Mouse (Mus musculus): ENCODE measurements around the gene Atg16l2. TPM values are rescaled to one million over a fixed set of nuclear protein-coding genes. Genes with fewer than 3 reads are reported as not detected.

Atg16l2 gene
- 17.6 and 20.6 TPM in 2 replicates for polyA plus RNA-seq (2014; fragmentation: Nextera tagmentation; extraction: Ambion mirVana)

- Histone ChIP-seq H3K4me3 (replicated peaks; ENCODE audit: low read depth, low read length) (peak within 1 kb of the TSS; percentile 67), H3K27ac (replicated peaks; ENCODE audit: low read depth, low read length) (peak within 1 kb of the TSS; percentile 45), H3K4me2 (ENCODE audit: low read length) (peak within 1 kb of the TSS; percentile 80), H3K27me3 (ENCODE audit: control insufficient read depth, insufficient read depth, low read length) (peaks cover 10% of the 10 kb centered on the region; the same call in 1 of the 2 replicates), H3K36me3 (ENCODE audit: control insufficient read depth, insufficient read depth, low read length) (no peaks in the 10 kb centered on the region), H3K4me1 (ENCODE audit: control insufficient read depth, insufficient read depth, low read length) (peaks cover 12% of the 10 kb centered on the region; the same call in 1 of the 2 replicates), H3K9ac (replicated peaks; ENCODE audit: low read length) (peak within 1 kb of the TSS; percentile 57), H3K9me3 (ENCODE audit: control insufficient read depth, low read length) (no peaks in the 10 kb centered on the region)
- ATAC-seq (ENCODE audit: low FRiP score, low TSS enrichment), result peak; percentile 95
- WGBS, result under 1% methylated on average over 39 of the region's 39 CpGs
- peak; percentile 95 for DNase-seq
Observed at GRCm38 (mm10) chr7:101301881-101302456, at the start of gene Atg16l2. Gene Atg16l2, minus strand, starts transcription at chr7:101302251.

DNA sequence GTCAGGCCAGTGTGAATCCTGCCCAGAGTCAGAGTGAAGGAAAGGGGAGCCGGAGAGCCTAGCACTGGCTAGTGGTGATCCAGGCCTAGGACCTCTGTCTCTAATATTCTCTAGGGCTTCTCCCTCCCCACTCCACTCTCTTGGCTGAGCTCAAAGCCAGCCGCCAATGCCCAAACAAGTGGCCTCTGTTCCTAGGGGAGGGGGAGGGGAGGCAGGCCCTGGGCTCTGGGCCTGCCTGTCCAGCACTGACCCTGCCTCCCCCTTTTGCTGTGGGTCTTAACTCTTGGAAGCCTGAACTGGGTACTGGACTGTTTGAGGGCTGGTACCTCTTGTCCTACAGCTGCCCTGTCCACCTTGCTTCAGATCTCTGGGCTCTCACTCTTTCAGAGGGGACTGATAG lies 47.8 kb upstream of the Atg16l2 start:
- WGBS, result 32% methylated on average over 2 of the region's 2 CpGs
- Histone ChIP-seq H3K27me3 (ENCODE audit: control insufficient read depth, insufficient read depth, low read length) (peaks cover 12% of the 10 kb centered on the region; the same call in 1 of the 2 replicates), H3K4me2 (ENCODE audit: low read length) (no peak overlapping the region), H3K9me3 (ENCODE audit: control insufficient read depth, low read length) (no peaks in the 10 kb centered on the region), H3K27ac (replicated peaks; ENCODE audit: low read depth, low read length) (no peak overlapping the region), H3K4me3 (replicated peaks; ENCODE audit: low read depth, low read length) (no peak overlapping the region), H3K36me3 (ENCODE audit: control insufficient read depth, insufficient read depth, low read length) (no peaks in the 10 kb centered on the region), H3K9ac (replicated peaks; ENCODE audit: low read length) (no peak overlapping the region), H3K4me1 (ENCODE audit: control insufficient read depth, insufficient read depth, low read length) (peaks cover 7% of the 10 kb centered on the region)
- DNase-seq (peak; percentile 40), ATAC-seq (ENCODE audit: low FRiP score, low TSS enrichment) (no peak)

DNA sequence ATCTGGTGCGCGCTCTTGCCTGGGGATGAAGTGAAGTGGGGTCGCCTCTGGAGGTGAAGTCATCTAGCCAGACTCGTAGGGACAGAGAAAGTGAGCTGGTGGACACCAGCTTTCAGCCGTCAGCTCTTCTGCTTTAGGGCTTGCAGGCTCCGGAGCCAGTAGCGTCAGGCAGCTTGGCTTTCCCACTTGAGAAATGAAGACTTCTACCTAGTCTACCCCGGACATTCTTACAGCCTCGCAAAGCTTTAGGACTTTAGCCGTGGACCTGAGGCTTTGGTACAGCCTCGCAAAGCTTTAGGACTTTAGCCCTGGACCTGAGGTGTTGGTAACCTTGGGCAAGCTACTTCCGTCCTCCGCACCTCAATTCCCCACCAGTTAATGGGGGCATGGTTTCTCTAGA lies 46.3 kb upstream of the Atg16l2 start:
- peak overlapping the region; percentile 52 for H3K9ac ChIP-seq (replicated peaks; ENCODE audit: low read length)
- peak overlapping the region; percentile 90 for H3K4me2 ChIP-seq (ENCODE audit: low read length)
- ATAC-seq (ENCODE audit: low FRiP score, low TSS enrichment) (no peak; the same call in 1 of the 2 replicates), DNase-seq (peak; percentile 53)
- H3K27me3 ChIP-seq (ENCODE audit: control insufficient read depth, insufficient read depth, low read length), result peaks cover 12% of the 10 kb centered on the region; the same call in 1 of the 2 replicates
- WGBS, result 7% methylated on average over 13 of the region's 13 CpGs
- H3K9me3 ChIP-seq (ENCODE audit: control insufficient read depth, low read length), result no peaks in the 10 kb centered on the region
- H3K27ac ChIP-seq (replicated peaks; ENCODE audit: low read depth, low read length), result no peak overlapping the region
- no peaks in the 10 kb centered on the region for H3K36me3 ChIP-seq (ENCODE audit: control insufficient read depth, insufficient read depth, low read length)
- H3K4me3 ChIP-seq (replicated peaks; ENCODE audit: low read depth, low read length), result peak overlapping the region; percentile 48
- H3K4me1 ChIP-seq (ENCODE audit: control insufficient read depth, insufficient read depth, low read length), result peaks cover 7% of the 10 kb centered on the region

GRCm38 (mm10) chr7:101347767-101348270 lies 45.8 kb upstream of the Atg16l2 start, which contains the start of gene Arap1:
Gene Arap1, plus strand, starts transcription at chr7:101348067.
- H3K4me3 ChIP-seq (replicated peaks; ENCODE audit: low read depth, low read length), result peak within 1 kb of the TSS; percentile 48
- peak within 1 kb of the TSS; percentile 90 for H3K4me2 ChIP-seq (ENCODE audit: low read length)
- WGBS, result 1% methylated on average over 35 of the region's 35 CpGs
- ATAC-seq (ENCODE audit: low FRiP score, low TSS enrichment) (peak; percentile 73; the same call in 1 of the 2 replicates), DNase-seq (peak; percentile 73)
- H3K9me3 ChIP-seq (ENCODE audit: control insufficient read depth, low read length), result no peaks in the 10 kb centered on the region
- H3K4me1 ChIP-seq (ENCODE audit: control insufficient read depth, insufficient read depth, low read length), result peaks cover 7% of the 10 kb centered on the region
- no peaks in the 10 kb centered on the region for H3K36me3 ChIP-seq (ENCODE audit: control insufficient read depth, insufficient read depth, low read length)
- no peak within 1 kb of the TSS for H3K27ac ChIP-seq (replicated peaks; ENCODE audit: low read depth, low read length)
- H3K27me3 ChIP-seq (ENCODE audit: control insufficient read depth, insufficient read depth, low read length), result peaks cover 12% of the 10 kb centered on the region; the same call in 1 of the 2 replicates
- peak within 1 kb of the TSS; percentile 52 for H3K9ac ChIP-seq (replicated peaks; ENCODE audit: low read length)

DNA sequence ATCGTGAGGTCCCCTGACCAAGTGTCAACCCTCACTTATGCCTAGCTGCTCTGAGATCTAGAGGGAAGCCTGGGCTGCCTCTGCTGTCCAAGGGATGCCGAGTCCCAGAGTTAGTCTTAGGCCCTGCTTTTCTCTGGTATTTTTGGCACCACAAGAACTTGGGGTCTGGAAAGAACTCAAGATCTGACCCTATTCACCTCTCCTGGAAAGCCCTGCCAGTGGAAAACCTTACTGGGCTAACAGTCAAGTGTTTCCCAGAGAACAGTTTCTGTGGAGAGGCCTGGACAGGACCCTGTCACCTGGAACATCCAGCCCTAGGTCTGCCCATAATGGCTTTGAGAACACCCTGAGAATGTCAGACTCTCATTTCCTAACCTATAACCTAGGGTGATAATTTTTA lies 44.9 kb upstream of the Atg16l2 start:
- no peak overlapping the region for H3K4me2 ChIP-seq (ENCODE audit: low read length)
- 70% methylated on average over 2 of the region's 2 CpGs for WGBS
- peaks cover 12% of the 10 kb centered on the region; the same call in 1 of the 2 replicates for H3K27me3 ChIP-seq (ENCODE audit: control insufficient read depth, insufficient read depth, low read length)
- no peaks in the 10 kb centered on the region for H3K9me3 ChIP-seq (ENCODE audit: control insufficient read depth, low read length)
- H3K4me3 ChIP-seq (replicated peaks; ENCODE audit: low read depth, low read length), result no peak overlapping the region
- ATAC-seq (ENCODE audit: low FRiP score, low TSS enrichment) (no peak), DNase-seq (no peak)
- H3K9ac ChIP-seq (replicated peaks; ENCODE audit: low read length), result no peak overlapping the region
- H3K4me1 ChIP-seq (ENCODE audit: control insufficient read depth, insufficient read depth, low read length), result peaks cover 7% of the 10 kb centered on the region
- no peak overlapping the region for H3K27ac ChIP-seq (replicated peaks; ENCODE audit: low read depth, low read length)
- no peaks in the 10 kb centered on the region for H3K36me3 ChIP-seq (ENCODE audit: control insufficient read depth, insufficient read depth, low read length)

DNA sequence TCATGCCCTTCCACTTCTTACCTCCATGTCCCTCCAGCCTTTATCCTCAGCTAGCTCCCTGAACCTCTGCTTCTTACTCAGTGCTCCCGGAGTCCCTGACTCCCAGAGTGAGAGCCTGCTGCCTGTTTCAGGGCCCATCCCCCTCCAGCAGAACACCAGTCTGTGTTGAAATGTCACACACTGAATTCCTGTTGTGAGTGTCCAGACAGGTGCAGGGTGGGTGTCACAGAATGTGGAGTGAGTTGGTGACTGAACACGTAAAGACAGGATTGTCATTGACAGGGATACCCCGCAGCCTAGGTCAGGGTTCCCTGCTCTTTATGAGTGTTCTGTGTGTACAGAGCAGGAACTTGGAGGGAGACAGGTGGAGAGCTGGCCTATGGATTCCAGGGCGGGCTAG lies 42.8 kb upstream of the Atg16l2 start:
- WGBS, result 72% methylated on average over 4 of the region's 4 CpGs

DNA sequence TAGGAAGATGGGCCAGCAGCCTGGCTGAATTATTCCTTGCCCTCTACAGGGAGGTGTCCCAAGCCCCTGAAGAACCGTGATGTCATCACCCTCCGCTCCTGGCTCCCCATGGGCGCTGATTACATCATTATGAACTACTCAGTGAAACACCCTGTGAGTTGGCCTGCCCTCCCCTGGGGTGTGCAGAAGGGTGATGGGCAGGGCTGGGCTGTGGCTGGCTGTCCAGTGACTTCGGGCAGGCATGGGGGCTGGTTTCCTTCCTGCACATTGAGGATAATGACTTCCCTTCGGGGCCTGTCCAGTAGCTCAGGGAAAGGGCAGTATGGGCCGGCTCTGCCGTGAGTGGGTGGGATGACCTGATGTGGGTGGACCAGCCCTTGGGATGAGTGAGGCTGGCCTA lies 41.1 kb upstream of the Atg16l2 start:
- H3K4me1 ChIP-seq (ENCODE audit: control insufficient read depth, insufficient read depth, low read length), result peaks cover 3% of the 10 kb centered on the region; the same call in 1 of the 2 replicates
- no peaks in the 10 kb centered on the region for H3K36me3 ChIP-seq (ENCODE audit: control insufficient read depth, insufficient read depth, low read length)
- no peaks in the 10 kb centered on the region for H3K9me3 ChIP-seq (ENCODE audit: control insufficient read depth, low read length)
- no peak overlapping the region for H3K4me3 ChIP-seq (replicated peaks; ENCODE audit: low read depth, low read length)
- ATAC-seq (ENCODE audit: low FRiP score, low TSS enrichment) (no peak), DNase-seq (no peak)
- H3K27ac ChIP-seq (replicated peaks; ENCODE audit: low read depth, low read length), result no peak overlapping the region
- no peaks in the 10 kb centered on the region for H3K27me3 ChIP-seq (ENCODE audit: control insufficient read depth, insufficient read depth, low read length)
- WGBS, result 87% methylated on average over 7 of the region's 7 CpGs
- no peak overlapping the region for H3K9ac ChIP-seq (replicated peaks; ENCODE audit: low read length)
- no peak overlapping the region for H3K4me2 ChIP-seq (ENCODE audit: low read length)

More for the DNA sequence above, 42.8 kb upstream of the Atg16l2 start:
- no peak overlapping the region for H3K4me3 ChIP-seq (replicated peaks; ENCODE audit: low read depth, low read length)
- no peak overlapping the region for H3K4me2 ChIP-seq (ENCODE audit: low read length)
- peaks cover 7% of the 10 kb centered on the region for H3K4me1 ChIP-seq (ENCODE audit: control insufficient read depth, insufficient read depth, low read length)
- no peak for ATAC-seq (ENCODE audit: low FRiP score, low TSS enrichment)
- H3K9me3 ChIP-seq (ENCODE audit: control insufficient read depth, low read length), result no peaks in the 10 kb centered on the region
- H3K27me3 ChIP-seq (ENCODE audit: control insufficient read depth, insufficient read depth, low read length), result peaks cover 12% of the 10 kb centered on the region; the same call in 1 of the 2 replicates
- no peak overlapping the region for H3K27ac ChIP-seq (replicated peaks; ENCODE audit: low read depth, low read length)
- no peak for DNase-seq
- H3K9ac ChIP-seq (replicated peaks; ENCODE audit: low read length), result no peak overlapping the region
- no peaks in the 10 kb centered on the region for H3K36me3 ChIP-seq (ENCODE audit: control insufficient read depth, insufficient read depth, low read length)

- WGBS, result 74% methylated on average over 6 of the region's 6 CpGs
- H3K4me2 ChIP-seq (ENCODE audit: low read length), result no peak overlapping the region
- no peak for ATAC-seq (ENCODE audit: low FRiP score, low TSS enrichment)
Observed at GRCm38 (mm10) chr7:101341405-101341804, 39.4 kb upstream of the Atg16l2 start.

DNA sequence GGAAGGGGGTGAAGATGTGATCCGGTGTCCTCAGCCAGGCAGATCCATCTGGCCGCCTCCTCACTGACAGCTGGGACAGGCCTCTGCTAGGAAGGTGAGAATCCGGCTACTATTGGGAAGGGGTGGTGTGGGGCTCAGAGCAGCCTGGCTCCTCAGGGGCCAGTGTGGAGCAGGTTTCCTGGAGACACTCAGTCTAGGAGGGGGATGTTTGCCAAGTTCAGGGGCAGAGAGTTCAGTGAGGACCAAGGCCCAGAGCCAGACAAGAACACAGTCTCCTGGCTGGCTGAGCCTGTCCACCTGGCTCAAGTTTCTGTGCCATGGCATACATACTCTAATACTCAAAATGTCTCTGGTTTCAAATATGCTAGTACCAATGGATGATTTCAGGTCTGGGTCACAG lies 35.4 kb upstream of the Atg16l2 start:
- Histone ChIP-seq H3K36me3 (ENCODE audit: control insufficient read depth, insufficient read depth, low read length) (no peaks in the 10 kb centered on the region), H3K4me3 (replicated peaks; ENCODE audit: low read depth, low read length) (no peak overlapping the region), H3K9me3 (ENCODE audit: control insufficient read depth, low read length) (no peaks in the 10 kb centered on the region), H3K4me2 (ENCODE audit: low read length) (no peak overlapping the region), H3K9ac (replicated peaks; ENCODE audit: low read length) (no peak overlapping the region), H3K27me3 (ENCODE audit: control insufficient read depth, insufficient read depth, low read length) (no peaks in the 10 kb centered on the region), H3K27ac (replicated peaks; ENCODE audit: low read depth, low read length) (no peak overlapping the region), H3K4me1 (ENCODE audit: control insufficient read depth, insufficient read depth, low read length) (no peaks in the 10 kb centered on the region)
- 83% methylated on average over 3 of the region's 3 CpGs for whole genome bisulfite sequencing
- ATAC-seq (ENCODE audit: low FRiP score, low TSS enrichment) (no peak), DNase-seq (no peak)

More at GRCm38 (mm10) chr7:101341405-101341804, 39.4 kb upstream of the Atg16l2 start:
- Histone ChIP-seq H3K9ac (replicated peaks; ENCODE audit: low read length) (no peak overlapping the region), H3K4me1 (ENCODE audit: control insufficient read depth, insufficient read depth, low read length) (no peaks in the 10 kb centered on the region), H3K27ac (replicated peaks; ENCODE audit: low read depth, low read length) (no peak overlapping the region), H3K9me3 (ENCODE audit: control insufficient read depth, low read length) (no peaks in the 10 kb centered on the region), H3K27me3 (ENCODE audit: control insufficient read depth, insufficient read depth, low read length) (no peaks in the 10 kb centered on the region), H3K4me3 (replicated peaks; ENCODE audit: low read depth, low read length) (no peak overlapping the region), H3K36me3 (ENCODE audit: control insufficient read depth, insufficient read depth, low read length) (no peaks in the 10 kb centered on the region)
- no peak for DNase-seq
